Mouse (Mus musculus): ENCODE measurements around the gene Rnase4.

DNA sequence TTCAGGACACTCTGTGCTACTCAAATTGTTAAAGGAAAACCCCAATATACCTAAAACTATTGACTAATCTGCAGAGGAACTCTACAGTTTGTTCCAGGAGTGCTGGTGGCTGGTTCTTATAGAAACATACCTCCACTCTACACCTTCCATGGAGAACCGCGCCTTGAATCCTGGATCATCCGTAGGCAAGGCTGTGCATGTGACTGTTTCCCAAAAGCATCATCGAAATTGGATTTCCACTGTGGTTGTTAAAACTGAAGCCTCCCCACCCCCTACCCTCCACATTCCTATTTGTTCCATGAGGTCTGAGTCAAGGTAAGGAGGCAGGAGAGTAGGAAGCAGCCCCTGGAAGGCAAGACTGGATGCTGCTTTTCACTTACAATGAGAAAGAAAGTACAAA is 53.6 kb downstream of the Rnase4 start:
- TF ChIP-seq CTCF (IDR thresholded peaks at IDR 0.05; ENCODE audit: low read depth) = no peak
- no peak for TF ChIP-seq EP300 (IDR thresholded peaks at IDR 0.05; ENCODE audit: low read depth)
